Mouse (Mus musculus) lung, embryonic 16.5 days (tissue): ENCODE measurements around the gene Dolpp1. TPM values are rescaled to one million over a fixed set of nuclear protein-coding genes. Genes with fewer than 3 reads are reported as not detected.

Experiments
- ATAC-seq: fragments of 200-750 bp; cut with Nextera tagmentation; 2 replicates; pipeline ENCODE4 v1.8.0; 2017; ENCODE audit warnings: low read depth, mild to moderate bottlenecking, moderate library complexity
- H3K27ac ChIP-seq: fragments of 300-500 bp; sonication (generic); 2 replicates; pipeline ENCODE4 v1.5.1; 2014; ENCODE audit warnings: mild to moderate bottlenecking, control low read depth, low read length
- H3K27me3 ChIP-seq: fragments of 300-500 bp; sonication (generic); 2 replicates; pipeline ENCODE4 v1.6.1; 2014; ENCODE audit warnings: low read depth, low read length, mixed read lengths; ENCODE audit not compliant: control insufficient read depth, insufficient read depth
- H3K36me3 ChIP-seq: fragments of 300-500 bp; sonication (generic); 2 replicates; pipeline ENCODE4 v1.6.1; 2014; ENCODE audit warnings: low read length; ENCODE audit not compliant: control insufficient read depth, insufficient read depth
- H3K4me1 ChIP-seq: fragments of 300-500 bp; sonication (generic); replicated peaks from 2 replicates; pipeline ENCODE4 v1.6.1; 2014; ENCODE audit warnings: low read length, mixed read lengths; ENCODE audit not compliant: control insufficient read depth, insufficient read depth
- H3K4me2 ChIP-seq: fragments of 300-500 bp; sonication (generic); 2 replicates; pipeline ENCODE4 v1.6.1; 2014; ENCODE audit warnings: low read depth, low read length, control low read depth
- H3K4me3 ChIP-seq: fragments of 300-500 bp; sonication (generic); 2 replicates; pipeline ENCODE4 v1.5.1; 2014; ENCODE audit warnings: mild to moderate bottlenecking, low read length, control low read depth
- H3K9ac ChIP-seq: fragments of 300-500 bp; sonication (generic); 2 replicates; pipeline ENCODE4 v1.6.1; 2014; ENCODE audit warnings: low read length, control low read depth
- H3K9me3 ChIP-seq: fragments of 300-500 bp; sonication (generic); 2 replicates; pipeline ENCODE4 v1.6.1; 2016; ENCODE audit warnings: low read length; ENCODE audit not compliant: control insufficient read depth
- WGBS: fragments of 180-500 bp; shearing (Covaris S2); extraction: QIAGEN DNeasy Blood & Tissue Kit; methylation state at CpG from one replicate; pipeline ENCODE4 v1.1.7; 2014; 5-methylcytosine and 5-hydroxymethylcytosine counted together
- polyA plus RNA-seq: library from polyadenylated mRNA; unstranded; fragments of >200 nt; fragmentation: Nextera tagmentation; extraction: Ambion mirVana; gene quantifications from 2 replicates; pipeline ENCODE4 v1.2.1, GENCODE M21; 2015

Dolpp1 gene
- polyA plus RNA-seq, 1 experiment from 2014 or later, result 49.6 TPM

DNA sequence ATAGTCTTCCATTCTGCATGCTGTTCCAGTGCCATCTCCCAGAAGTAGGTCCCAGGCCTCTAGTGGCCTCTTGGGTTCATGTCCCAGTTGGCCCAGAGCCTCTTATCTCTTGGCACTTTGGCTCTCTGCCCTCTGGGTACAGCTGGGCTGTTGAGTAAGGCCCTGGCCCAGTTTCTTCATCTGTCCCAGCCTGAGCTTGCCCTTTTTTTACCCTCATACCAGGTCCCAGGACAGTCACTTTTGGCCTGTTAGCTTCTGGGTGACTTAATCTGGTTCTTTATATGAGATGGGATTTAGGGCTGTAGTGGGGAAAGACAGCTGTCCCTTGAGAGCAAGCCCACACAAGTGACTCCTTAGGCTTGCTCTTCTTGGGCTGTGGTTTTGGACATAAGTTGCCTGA is 37.1 kb downstream of the Dolpp1 start:
- no peak overlapping the region for H3K4me2 ChIP-seq
- ATAC-seq, result no peak
- no peak overlapping the region for H3K27ac ChIP-seq
- H3K9me3 ChIP-seq, result no peaks in the 10 kb centered on the region
- H3K36me3 ChIP-seq, result peaks cover 53% of the 10 kb centered on the region
- no peak overlapping the region for H3K9ac ChIP-seq
- no peaks in the 10 kb centered on the region for H3K27me3 ChIP-seq
- no peaks in the 10 kb centered on the region for H3K4me1 ChIP-seq
- no peak overlapping the region for H3K4me3 ChIP-seq

DNA sequence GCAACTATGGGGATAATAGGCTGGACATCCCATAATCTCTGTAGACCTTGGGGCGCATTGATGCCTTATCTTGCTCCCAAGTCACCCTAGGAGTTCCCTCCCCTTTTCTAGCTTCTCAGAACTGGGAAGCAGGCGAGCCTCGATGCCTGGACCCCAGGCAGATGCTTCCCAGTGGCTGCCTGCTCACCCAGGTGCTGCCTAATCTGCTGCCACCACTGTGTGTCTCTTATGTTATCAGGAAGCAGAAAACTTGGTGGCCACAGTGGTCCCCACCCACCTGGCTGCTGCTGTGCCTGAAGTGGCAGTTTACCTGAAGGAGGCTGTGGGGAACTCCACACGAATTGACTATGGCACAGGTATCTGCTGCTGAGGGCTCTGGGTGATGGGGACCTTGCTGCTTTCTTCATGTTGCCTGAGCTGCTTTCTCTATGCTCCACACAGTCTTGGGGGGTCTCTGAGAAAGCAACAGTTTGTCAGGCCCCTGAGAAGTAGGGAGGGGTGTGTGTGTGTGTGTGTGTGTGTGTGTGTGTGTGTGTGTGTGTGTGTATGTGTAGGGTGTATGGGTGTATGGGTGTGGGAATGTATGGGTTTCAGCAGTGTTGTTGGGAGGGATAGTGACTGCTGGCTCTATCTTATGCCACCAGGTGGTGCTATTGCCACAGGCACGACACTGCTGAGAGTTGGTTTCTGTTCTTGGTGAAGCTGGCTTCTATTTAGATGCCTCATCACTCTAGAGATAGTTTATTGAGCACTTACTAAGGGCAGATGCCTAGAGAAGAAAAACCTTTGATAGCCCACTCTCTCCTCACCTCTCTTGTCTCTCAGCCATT is 43.5 kb downstream of the Dolpp1 start:
- peaks cover 59% of the 10 kb centered on the region for H3K36me3 ChIP-seq
- no peak overlapping the region for H3K4me3 ChIP-seq
- peak; percentile 53 for ATAC-seq
- no peak overlapping the region for H3K4me2 ChIP-seq
- H3K4me1 ChIP-seq, result peaks cover 13% of the 10 kb centered on the region
- WGBS, result 48% methylated on average over 5 of the region's 5 CpGs
- no peak overlapping the region for H3K9ac ChIP-seq
- no peak overlapping the region for H3K27ac ChIP-seq
- H3K27me3 ChIP-seq, result no peaks in the 10 kb centered on the region
- H3K9me3 ChIP-seq, result no peaks in the 10 kb centered on the region

DNA sequence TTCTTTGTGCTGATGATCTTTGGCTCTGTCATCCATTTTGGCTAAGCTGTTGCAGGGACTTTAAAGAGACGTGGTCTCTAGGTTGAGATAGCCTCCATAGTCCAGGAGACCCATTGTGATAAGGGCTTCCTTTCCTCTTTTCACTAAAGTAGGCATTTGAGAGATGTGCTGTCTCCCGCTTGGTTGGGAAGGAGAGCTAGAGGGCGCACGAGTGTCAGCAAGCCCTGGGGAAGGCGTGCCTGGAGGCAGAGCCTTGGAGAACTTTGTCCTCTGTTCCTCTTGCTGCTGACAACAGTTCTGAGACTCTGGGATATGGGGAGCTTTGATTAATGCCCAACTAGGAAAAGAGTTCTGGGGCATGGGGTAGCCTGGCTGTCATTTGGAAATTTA is 44.1 kb downstream of the Dolpp1 start:
- ATAC-seq, result no peak; the same call in 1 of the 2 replicates
- Histone ChIP-seq H3K4me1 (peaks cover 19% of the 10 kb centered on the region), H3K4me2 (no peak overlapping the region), H3K9ac (no peak overlapping the region), H3K9me3 (no peaks in the 10 kb centered on the region), H3K27me3 (no peaks in the 10 kb centered on the region), H3K27ac (no peak overlapping the region), H3K36me3 (peaks cover 53% of the 10 kb centered on the region), H3K4me3 (no peak overlapping the region)
- WGBS, result 71% methylated on average over 5 of the region's 5 CpGs

DNA sequence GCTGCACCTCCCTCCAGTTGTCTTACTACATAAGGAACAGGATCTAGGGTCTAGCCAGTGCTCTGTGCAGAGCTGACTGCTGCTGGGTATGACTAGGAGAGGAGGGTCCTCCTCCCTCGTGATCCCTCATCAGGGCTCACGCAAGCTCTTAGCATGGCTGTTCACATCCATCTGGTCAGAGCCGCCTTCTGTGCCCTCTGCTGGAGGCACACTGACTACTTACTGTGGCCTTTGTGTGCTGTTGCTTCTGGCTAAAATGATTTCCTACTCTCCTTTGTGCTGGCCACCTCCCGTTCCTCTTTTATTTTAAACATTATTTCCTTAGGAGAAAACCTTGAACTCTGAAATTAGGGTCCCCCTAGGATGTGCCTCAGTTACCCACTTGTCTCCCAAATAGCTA is 44.8 kb downstream of the Dolpp1 start:
- peaks cover 23% of the 10 kb centered on the region for H3K4me1 ChIP-seq
- no peak overlapping the region for H3K9ac ChIP-seq
- ATAC-seq, result no peak
- 74% methylated on average over 4 of the region's 4 CpGs for WGBS
- no peak overlapping the region for H3K27ac ChIP-seq
- peaks cover 48% of the 10 kb centered on the region for H3K36me3 ChIP-seq
- no peak overlapping the region for H3K4me2 ChIP-seq
- no peaks in the 10 kb centered on the region for H3K27me3 ChIP-seq
- no peak overlapping the region for H3K4me3 ChIP-seq
- H3K9me3 ChIP-seq, result no peaks in the 10 kb centered on the region

DNA sequence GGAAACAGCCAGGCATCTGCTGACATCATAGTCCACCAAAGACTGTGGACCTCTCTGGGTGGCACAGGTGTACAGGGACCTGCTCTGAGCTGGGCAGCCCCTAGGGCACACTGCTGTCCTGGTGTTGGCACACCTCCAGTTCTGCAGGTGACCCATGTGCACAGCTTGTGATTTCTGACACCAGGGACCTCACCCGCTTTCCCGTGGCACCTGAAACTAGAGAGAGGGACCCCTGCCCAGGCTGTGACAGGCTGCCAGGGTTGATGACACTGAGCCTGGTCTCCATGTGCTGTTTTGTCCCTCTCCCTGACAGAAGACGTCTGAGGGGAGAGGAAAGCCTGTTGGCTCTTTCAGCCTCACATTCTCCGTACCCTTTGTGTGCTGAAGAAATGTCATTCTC is 45.7 kb downstream of the Dolpp1 start:
- H3K4me1 ChIP-seq, result peaks cover 32% of the 10 kb centered on the region
- H3K36me3 ChIP-seq, result peaks cover 42% of the 10 kb centered on the region
- no peak overlapping the region for H3K4me2 ChIP-seq
- 89% methylated on average over 4 of the region's 4 CpGs for WGBS
- no peak overlapping the region for H3K27ac ChIP-seq
- no peaks in the 10 kb centered on the region for H3K27me3 ChIP-seq
- ATAC-seq, result no peak
- no peaks in the 10 kb centered on the region for H3K9me3 ChIP-seq
- H3K4me3 ChIP-seq, result no peak overlapping the region
- no peak overlapping the region for H3K9ac ChIP-seq

DNA sequence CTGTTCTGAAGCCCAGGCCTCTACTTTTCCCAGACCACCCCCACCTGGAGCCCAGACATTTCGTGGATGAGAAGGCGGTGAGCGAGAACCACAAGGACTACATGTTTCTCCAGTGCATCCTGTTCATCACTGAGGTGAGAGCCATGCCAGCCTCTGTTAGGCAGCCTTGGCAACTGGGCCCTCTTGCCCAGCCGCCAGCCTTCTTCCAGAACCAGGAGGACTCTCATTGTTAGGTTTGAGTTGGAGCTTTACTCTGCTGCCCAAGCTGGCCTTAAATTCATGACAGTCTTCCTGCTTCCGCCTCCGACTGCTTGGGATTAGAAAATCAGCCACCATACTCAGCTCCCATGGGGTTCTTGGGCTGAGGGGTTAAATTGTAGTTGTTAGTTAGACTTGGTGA is 47.6 kb downstream of the Dolpp1 start:
- peaks cover 51% of the 10 kb centered on the region for H3K4me1 ChIP-seq

DNA sequence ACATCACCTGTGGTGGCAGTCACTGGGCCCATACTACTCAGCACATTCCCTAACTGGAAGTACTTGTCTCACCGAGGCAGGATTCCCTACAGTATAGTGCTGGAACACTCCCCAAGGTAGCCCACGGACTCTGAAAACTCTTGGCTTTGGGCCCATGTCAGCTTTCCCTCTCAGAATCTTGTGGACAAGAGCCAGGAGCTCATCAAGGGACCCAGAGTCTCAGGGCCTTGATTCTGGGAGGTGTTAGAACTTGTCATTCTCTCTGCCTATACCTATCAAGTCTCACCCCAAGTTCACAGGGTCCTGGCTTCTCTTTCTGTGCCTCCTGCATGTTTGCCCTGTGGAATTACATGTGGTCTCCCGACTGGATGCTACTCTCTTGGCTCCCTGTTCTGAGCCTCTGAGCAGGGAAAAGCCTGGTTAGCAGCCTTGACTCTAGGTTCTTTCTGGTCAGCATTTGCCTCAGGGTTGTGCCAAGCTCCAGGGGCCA is 48.2 kb downstream of the Dolpp1 start:
- peak overlapping the region; percentile 39 for H3K9ac ChIP-seq
- H3K27ac ChIP-seq, result peak overlapping the region; percentile 99
- H3K4me2 ChIP-seq, result no peak overlapping the region
- 16% methylated on average over 3 of the region's 3 CpGs for WGBS
- no peaks in the 10 kb centered on the region for H3K27me3 ChIP-seq
- no peak for ATAC-seq
- H3K4me1 ChIP-seq, result peaks cover 57% of the 10 kb centered on the region
- no peak overlapping the region for H3K4me3 ChIP-seq
- H3K36me3 ChIP-seq, result peaks cover 31% of the 10 kb centered on the region
- H3K9me3 ChIP-seq, result no peaks in the 10 kb centered on the region

More for the DNA sequence above, 47.6 kb downstream of the Dolpp1 start:
- no peak overlapping the region for H3K4me2 ChIP-seq
- no peak overlapping the region for H3K4me3 ChIP-seq
- ATAC-seq, result no peak
- H3K36me3 ChIP-seq, result peaks cover 31% of the 10 kb centered on the region
- H3K9me3 ChIP-seq, result no peaks in the 10 kb centered on the region
- H3K9ac ChIP-seq, result peak overlapping the region; percentile 39
- H3K27me3 ChIP-seq, result no peaks in the 10 kb centered on the region
- peak overlapping the region; percentile 99 for H3K27ac ChIP-seq
- WGBS, result 89% methylated on average over 6 of the region's 6 CpGs

DNA sequence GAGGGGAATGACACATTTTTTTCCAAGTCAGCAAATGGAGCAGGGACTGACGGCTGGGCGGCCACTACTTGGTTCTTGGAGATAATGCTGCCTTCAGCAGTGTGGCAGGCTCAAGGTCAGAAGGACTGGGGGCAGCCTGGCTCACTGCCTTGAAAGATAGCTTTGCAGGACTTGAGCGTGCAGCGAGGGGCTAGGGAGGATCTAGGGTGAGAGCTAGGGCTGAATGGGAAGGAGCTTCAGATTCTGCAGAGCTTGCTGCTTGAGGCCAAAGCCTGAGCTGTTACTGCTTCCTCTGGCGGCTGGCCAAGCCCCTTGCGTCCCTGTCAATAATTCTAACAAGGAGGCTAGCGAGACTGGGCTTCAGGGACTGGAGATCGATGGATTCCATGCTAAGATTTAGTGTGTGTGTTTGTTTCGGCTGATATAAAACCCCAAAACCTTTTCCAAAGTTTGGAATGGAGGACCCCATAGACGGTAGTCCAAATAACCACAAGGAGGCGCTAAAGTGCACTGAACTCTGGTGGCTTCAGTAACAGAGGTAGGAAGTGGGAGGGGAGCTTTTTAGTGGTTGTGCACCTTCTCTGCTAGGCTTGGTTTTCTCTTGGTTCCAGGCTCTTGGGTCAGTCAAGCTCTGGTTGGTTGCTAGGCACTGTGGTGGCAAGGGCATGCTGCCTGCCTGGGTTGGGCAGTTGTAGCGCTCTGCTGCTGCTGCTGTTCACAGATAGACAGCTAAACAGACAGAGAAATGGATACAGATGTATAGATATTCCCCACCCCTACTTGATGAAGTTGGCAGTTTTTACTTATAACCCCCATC is 48.9 kb downstream of the Dolpp1 start:
- peak overlapping the region; percentile 56 for H3K9ac ChIP-seq

More for the DNA sequence above, 48.9 kb downstream of the Dolpp1 start:
- WGBS, result 4% methylated on average over 12 of the region's 12 CpGs
- Histone ChIP-seq H3K9me3 (no peaks in the 10 kb centered on the region), H3K36me3 (peaks cover 31% of the 10 kb centered on the region), H3K4me3 (peak overlapping the region; percentile 41), H3K27me3 (no peaks in the 10 kb centered on the region), H3K27ac (peak overlapping the region; percentile 99), H3K4me1 (peaks cover 60% of the 10 kb centered on the region), H3K4me2 (peak overlapping the region; percentile 61)
- peak; percentile 56 for ATAC-seq
